Mouse (Mus musculus): ENCODE measurements around the gene Pnliprp2. TPM values are rescaled to one million over a fixed set of nuclear protein-coding genes. Genes with fewer than 3 reads are reported as not detected.

The Pnliprp2 gene
- polyA plus RNA-seq, 1 experiment from 2014 or later = 0.30 TPM

GRCm38 (mm10) chr19:58750822-58751221 is 8.7 kb upstream of the Pnliprp2 start:
- WGBS = 57% methylated on average over 2 of the region's 2 CpGs
- no peak overlapping the region for H3K4me3 ChIP-seq
- H3K4me1 ChIP-seq = no peaks in the 10 kb centered on the region
- no peak overlapping the region for H3K4me2 ChIP-seq
- H3K27me3 ChIP-seq = no peaks in the 10 kb centered on the region
- no peaks in the 10 kb centered on the region for H3K36me3 ChIP-seq
- no peaks in the 10 kb centered on the region for H3K9me3 ChIP-seq
- H3K9ac ChIP-seq = no peak overlapping the region
- ATAC-seq (ENCODE audit: borderline replicate concordance, extremely low read depth, low FRiP score, low TSS enrichment) = no peak
- no peak overlapping the region for H3K27ac ChIP-seq

DNA sequence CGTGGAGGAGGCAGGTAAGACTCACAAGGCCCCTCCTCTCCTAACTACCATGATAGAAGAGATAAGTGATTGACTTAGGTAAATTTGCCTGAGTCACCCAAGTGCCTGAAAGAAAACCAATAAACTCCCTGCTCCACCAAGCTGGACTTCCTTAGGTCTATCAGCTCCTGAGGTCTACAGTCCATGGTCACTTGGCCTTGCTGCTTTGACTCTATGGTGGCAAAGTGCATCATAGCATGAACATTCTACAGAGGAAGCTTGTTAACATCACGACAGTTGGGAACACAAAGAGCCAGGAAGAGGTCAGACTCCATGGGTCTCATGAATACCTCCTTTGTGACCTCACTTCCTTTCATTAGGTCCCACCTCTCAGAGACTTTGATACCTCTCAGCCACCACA is 8.0 kb upstream of the Pnliprp2 start:
- WGBS = 56% methylated on average over 2 of the region's 2 CpGs

GRCm38 (mm10) chr19:58758871-58759270 is 648 bp upstream of the Pnliprp2 start:
- Histone ChIP-seq H3K4me1 (no peaks in the 10 kb centered on the region), H3K9ac (no peak overlapping the region), H3K9me3 (no peaks in the 10 kb centered on the region), H3K4me2 (no peak overlapping the region), H3K4me3 (no peak overlapping the region), H3K27ac (no peak overlapping the region), H3K27me3 (0 out of 2 replicates have a peak, but pooled peaks cover 4% of the 10 kb centered on the region), H3K36me3 (no peaks in the 10 kb centered on the region)
- no peak for ATAC-seq (ENCODE audit: borderline replicate concordance, extremely low read depth, low FRiP score, low TSS enrichment)
- 67% methylated on average over 4 of the region's 4 CpGs for WGBS

More for the DNA sequence above, 8.0 kb upstream of the Pnliprp2 start:
- no peak for ATAC-seq (ENCODE audit: borderline replicate concordance, extremely low read depth, low FRiP score, low TSS enrichment)
- Histone ChIP-seq H3K27me3 (no peaks in the 10 kb centered on the region), H3K4me2 (no peak overlapping the region), H3K4me1 (no peaks in the 10 kb centered on the region), H3K9ac (no peak overlapping the region), H3K36me3 (no peaks in the 10 kb centered on the region), H3K9me3 (no peaks in the 10 kb centered on the region), H3K4me3 (no peak overlapping the region), H3K27ac (no peak overlapping the region)

GRCm38 (mm10) chr19:58762316-58762715 is 2.8 kb downstream of the Pnliprp2 start:
- Histone ChIP-seq H3K9me3 (no peaks in the 10 kb centered on the region), H3K4me3 (no peak overlapping the region), H3K36me3 (no peaks in the 10 kb centered on the region), H3K9ac (no peak overlapping the region), H3K27me3 (0 out of 2 replicates have a peak, but pooled peaks cover 4% of the 10 kb centered on the region), H3K27ac (no peak overlapping the region), H3K4me2 (no peak overlapping the region), H3K4me1 (no peaks in the 10 kb centered on the region)
- WGBS = 33% methylated on average over 6 of the region's 6 CpGs
- peak; percentile 70 for ATAC-seq (ENCODE audit: borderline replicate concordance, extremely low read depth, low FRiP score, low TSS enrichment)

DNA sequence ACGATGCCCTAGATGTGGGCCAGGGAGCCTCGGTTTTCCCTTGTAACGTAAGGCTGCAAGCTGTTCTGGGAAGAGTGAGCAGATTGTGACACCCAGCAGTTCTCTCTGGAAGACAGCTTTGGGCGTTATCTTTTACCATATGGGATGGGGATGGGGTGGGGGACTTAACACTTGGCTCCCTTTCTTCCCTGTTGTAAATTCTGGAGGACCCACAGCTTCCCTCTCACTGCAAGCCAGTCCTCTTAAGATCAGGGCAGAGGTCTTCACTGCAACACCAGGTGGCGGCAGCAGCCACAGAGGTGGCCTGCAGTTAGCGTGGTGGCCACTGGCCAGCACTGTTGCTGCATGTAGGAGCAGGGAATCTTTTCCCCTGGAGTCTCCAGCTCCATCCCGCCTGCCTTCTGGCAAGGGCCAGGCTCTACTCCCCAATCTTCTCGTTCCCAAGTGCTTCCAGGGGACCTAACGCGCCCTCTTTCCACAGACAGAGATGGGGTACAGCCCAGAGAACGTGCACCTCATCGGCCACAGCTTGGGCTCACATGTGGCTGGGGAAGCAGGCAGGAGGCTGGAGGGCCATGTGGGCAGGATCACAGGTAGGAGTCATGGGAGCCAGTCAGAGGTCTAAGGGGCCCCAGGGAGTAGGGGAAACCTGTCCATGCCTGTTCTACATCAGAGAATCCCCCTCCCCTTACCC is 3.5 kb downstream of the Pnliprp2 start:
- no peak overlapping the region for H3K9ac ChIP-seq
- H3K27ac ChIP-seq = no peak overlapping the region
- ATAC-seq (ENCODE audit: borderline replicate concordance, extremely low read depth, low FRiP score, low TSS enrichment) = peak; percentile 69; the same call in 1 of the 2 replicates
- H3K36me3 ChIP-seq = no peaks in the 10 kb centered on the region
- H3K9me3 ChIP-seq = no peaks in the 10 kb centered on the region
- no peak overlapping the region for H3K4me3 ChIP-seq
- H3K27me3 ChIP-seq = 0 out of 2 replicates have a peak, but pooled peaks cover 4% of the 10 kb centered on the region
- H3K4me1 ChIP-seq = no peaks in the 10 kb centered on the region
- WGBS = 14% methylated on average over 12 of the region's 12 CpGs
- H3K4me2 ChIP-seq = no peak overlapping the region

DNA sequence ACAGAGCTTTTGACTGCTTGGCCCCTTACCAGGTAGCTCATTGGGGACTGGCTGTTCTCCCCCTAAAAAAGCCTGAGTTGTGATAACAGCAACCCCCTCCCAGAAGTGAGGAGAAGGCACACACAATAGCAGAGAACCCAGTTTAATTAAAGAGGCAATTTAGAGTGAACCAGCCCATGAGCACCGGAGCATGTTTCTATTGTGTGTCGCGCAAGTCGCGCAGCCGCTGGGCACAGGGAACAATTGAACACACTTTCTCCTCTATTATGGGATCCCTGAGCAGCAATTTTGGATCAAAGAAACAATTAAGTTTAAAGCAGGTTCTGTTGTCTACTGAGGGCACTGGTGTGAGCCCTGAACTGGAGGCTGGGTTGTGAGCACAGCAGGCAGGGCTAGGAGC is 7.8 kb downstream of the Pnliprp2 start:
- Histone ChIP-seq H3K27ac (no peak overlapping the region), H3K9ac (no peak overlapping the region), H3K4me3 (no peak overlapping the region), H3K36me3 (no peaks in the 10 kb centered on the region), H3K4me1 (no peaks in the 10 kb centered on the region), H3K4me2 (no peak overlapping the region), H3K27me3 (0 out of 2 replicates have a peak, but pooled peaks cover under 1% of the 10 kb centered on the region), H3K9me3 (no peaks in the 10 kb centered on the region)
- ATAC-seq (ENCODE audit: borderline replicate concordance, extremely low read depth, low FRiP score, low TSS enrichment) = no peak
- WGBS = 94% methylated on average over 6 of the region's 6 CpGs

GRCm38 (mm10) chr19:58776461-58776860 is 16.9 kb downstream of the Pnliprp2 start:
- H3K4me2 ChIP-seq = no peak overlapping the region
- no peak for ATAC-seq (ENCODE audit: borderline replicate concordance, extremely low read depth, low FRiP score, low TSS enrichment)
- no peaks in the 10 kb centered on the region for H3K4me1 ChIP-seq
- H3K4me3 ChIP-seq = no peak overlapping the region
- H3K36me3 ChIP-seq = no peaks in the 10 kb centered on the region
- H3K27ac ChIP-seq = no peak overlapping the region
- H3K9me3 ChIP-seq = no peaks in the 10 kb centered on the region
- H3K27me3 ChIP-seq = no peaks in the 10 kb centered on the region
- H3K9ac ChIP-seq = no peak overlapping the region
- WGBS = 47% methylated on average over 5 of the region's 5 CpGs

GRCm38 (mm10) chr19:58781566-58781965 is 22.0 kb downstream of the Pnliprp2 start:
- Histone ChIP-seq H3K4me2 (no peak overlapping the region), H3K9ac (no peak overlapping the region), H3K4me1 (no peaks in the 10 kb centered on the region), H3K27ac (no peak overlapping the region), H3K9me3 (no peaks in the 10 kb centered on the region), H3K27me3 (no peaks in the 10 kb centered on the region), H3K36me3 (no peaks in the 10 kb centered on the region), H3K4me3 (no peak overlapping the region)
- no peak for ATAC-seq (ENCODE audit: borderline replicate concordance, extremely low read depth, low FRiP score, low TSS enrichment)
- WGBS = 76% methylated on average over 4 of the region's 4 CpGs

- Histone ChIP-seq H3K4me3 (no peak overlapping the region), H3K27me3 (no peaks in the 10 kb centered on the region), H3K4me1 (no peaks in the 10 kb centered on the region), H3K9ac (no peak overlapping the region), H3K27ac (no peak overlapping the region), H3K9me3 (no peaks in the 10 kb centered on the region), H3K36me3 (no peaks in the 10 kb centered on the region), H3K4me2 (no peak overlapping the region)
- WGBS = 38% methylated on average over 7 of the region's 7 CpGs
- ATAC-seq (ENCODE audit: borderline replicate concordance, extremely low read depth, low FRiP score, low TSS enrichment) = no peak
Measured at GRCm38 (mm10) chr19:58783938-58784337, 24.4 kb downstream of the Pnliprp2 start.

DNA sequence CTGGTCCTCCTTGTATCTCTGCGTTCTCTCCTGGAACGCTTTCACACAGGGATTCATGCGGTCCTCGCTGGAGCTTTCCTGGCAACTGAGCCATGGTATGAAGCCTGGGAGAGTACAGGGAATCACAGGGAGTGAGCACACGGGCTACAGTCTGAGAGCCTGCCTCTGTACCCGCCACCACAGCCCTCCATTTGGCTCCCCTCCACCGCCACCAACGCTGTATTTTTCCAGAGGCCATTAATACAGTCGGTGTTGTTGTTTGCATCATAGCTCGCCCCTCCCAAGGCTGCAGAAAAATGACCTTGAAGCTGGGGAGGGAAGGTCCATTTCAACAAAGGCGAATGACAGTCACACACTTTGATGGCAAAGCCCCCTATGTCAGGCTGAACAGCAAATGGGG is 29.7 kb downstream of the Pnliprp2 start:
- H3K27ac ChIP-seq = no peak overlapping the region
- H3K9me3 ChIP-seq = no peaks in the 10 kb centered on the region
- H3K4me1 ChIP-seq = no peaks in the 10 kb centered on the region
- 62% methylated on average over 11 of the region's 11 CpGs for WGBS
- H3K9ac ChIP-seq = no peak overlapping the region
- ATAC-seq (ENCODE audit: borderline replicate concordance, extremely low read depth, low FRiP score, low TSS enrichment) = no peak
- H3K27me3 ChIP-seq = no peaks in the 10 kb centered on the region
- no peaks in the 10 kb centered on the region for H3K36me3 ChIP-seq
- H3K4me2 ChIP-seq = no peak overlapping the region
- no peak overlapping the region for H3K4me3 ChIP-seq

DNA sequence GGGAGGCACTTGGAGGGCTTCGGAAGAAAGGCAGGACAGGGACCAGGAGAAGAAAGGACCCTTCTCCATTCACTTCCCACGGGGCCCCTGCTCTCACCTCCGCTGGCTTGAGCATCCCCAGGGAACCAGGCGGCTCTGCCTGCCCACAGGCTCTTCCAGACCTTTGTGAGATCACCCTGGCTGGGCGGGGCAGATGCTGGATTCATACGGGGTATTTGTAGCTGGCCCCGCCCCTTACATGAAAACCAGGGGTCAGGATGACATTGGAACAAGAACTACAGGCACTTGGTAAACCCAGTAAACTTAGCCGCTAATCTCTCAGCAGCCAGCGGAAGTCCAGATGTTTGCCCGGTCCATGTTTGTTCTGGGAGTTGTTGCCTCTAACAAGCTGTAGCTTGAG is 34.8 kb downstream of the Pnliprp2 start, which contains the start of gene 1700019N19Rik:
TSS of gene 1700019N19Rik (minus strand) at position 178 of the 400 bp plus-strand sequence.
- WGBS = 39% methylated on average over 10 of the region's 10 CpGs

GRCm38 (mm10) chr19:58795114-58795669 is 35.7 kb downstream of the Pnliprp2 start:
- Histone ChIP-seq H3K36me3 (no peaks in the 10 kb centered on the region), H3K9me3 (no peaks in the 10 kb centered on the region)
- no peak for ATAC-seq (ENCODE audit: borderline replicate concordance, extremely low read depth, low FRiP score, low TSS enrichment)

More for the DNA sequence above, 34.8 kb downstream of the Pnliprp2 start, which contains the start of gene 1700019N19Rik:
- H3K36me3 ChIP-seq = no peaks in the 10 kb centered on the region
- H3K27ac ChIP-seq = no peak within 1 kb of the TSS
- no peak within 1 kb of the TSS for H3K4me2 ChIP-seq
- H3K27me3 ChIP-seq = no peaks in the 10 kb centered on the region
- H3K9ac ChIP-seq = no peak within 1 kb of the TSS
- no peaks in the 10 kb centered on the region for H3K9me3 ChIP-seq
- H3K4me3 ChIP-seq = no peak within 1 kb of the TSS
- no peak for ATAC-seq (ENCODE audit: borderline replicate concordance, extremely low read depth, low FRiP score, low TSS enrichment)
- no peaks in the 10 kb centered on the region for H3K4me1 ChIP-seq

More at GRCm38 (mm10) chr19:58795114-58795669, 35.7 kb downstream of the Pnliprp2 start:
- Histone ChIP-seq H3K9ac (no peak overlapping the region), H3K27ac (no peak overlapping the region), H3K4me1 (no peaks in the 10 kb centered on the region), H3K4me3 (no peak overlapping the region), H3K27me3 (no peaks in the 10 kb centered on the region), H3K4me2 (no peak overlapping the region)
- 81% methylated on average over 12 of the region's 12 CpGs for WGBS
